Mouse (Mus musculus): ENCODE results near the gene Olfr95.

GRCm38 (mm10) chr17:37193656-37194055, 19.3 kb downstream of the Olfr95 start, which contains the start of gene Ubd:
- TF ChIP-seq POLR2A (IDR thresholded peaks at IDR 0.05; ENCODE audit: insufficient read depth, low read length) (no peak), CTCF (IDR thresholded peaks at IDR 0.05; ENCODE audit: low read depth, low read length) (no peak), EP300 (IDR thresholded peaks at IDR 0.05; ENCODE audit: insufficient read depth, low read depth, low read length) (no peak)

Data from ES-Bruce4 (cell line).